Mouse (Mus musculus): ENCODE measurements around the gene Smim17. TPM values are rescaled to one million over a fixed set of nuclear protein-coding genes. Genes with fewer than 3 reads are reported as not detected.

The Smim17 gene
- polyA plus RNA-seq, 1 experiment from 2014 or later = not detected

DNA sequence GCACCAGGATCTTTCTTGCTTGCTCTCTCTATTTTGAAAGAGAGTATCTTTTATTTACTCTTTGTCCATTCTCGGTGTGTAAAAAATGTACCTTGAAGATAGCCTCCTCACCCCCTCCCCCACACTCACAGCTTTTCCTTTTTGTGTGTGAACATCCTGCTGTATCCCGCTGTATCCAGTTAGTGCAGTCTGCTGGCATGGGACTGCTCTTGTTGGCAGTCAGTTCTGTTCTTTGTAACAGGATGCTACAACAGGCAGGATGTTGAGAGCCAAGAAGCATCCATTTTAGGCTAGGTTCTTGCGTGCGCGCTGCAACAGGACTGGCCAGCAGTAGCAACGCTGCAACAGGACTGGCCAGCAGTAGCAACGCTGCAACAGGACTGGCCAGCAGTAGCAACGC, 11.5 kb upstream of the Smim17 start:
- Histone ChIP-seq H3K4me2 (replicated peaks; ENCODE audit: low read depth, low read length) (no peak overlapping the region), H3K9ac (replicated peaks; ENCODE audit: low read depth, low read length) (no peak overlapping the region), H3K9me3 (ENCODE audit: control insufficient read depth, low read depth, low read length) (no peaks in the 10 kb centered on the region), H3K4me1 (ENCODE audit: control insufficient read depth, insufficient read depth, low read length) (peaks cover 6% of the 10 kb centered on the region; the same call in 1 of the 2 replicates), H3K27me3 (ENCODE audit: control insufficient read depth, insufficient read depth, low read length) (no peaks in the 10 kb centered on the region), H3K36me3 (ENCODE audit: control insufficient read depth, insufficient read depth, low read length) (peaks cover 6% of the 10 kb centered on the region), H3K27ac (ENCODE audit: low read length) (no peak overlapping the region), H3K4me3 (ENCODE audit: low read depth, low read length) (no peak overlapping the region)
- 93% methylated on average over 8 of the region's 8 CpGs for WGBS
- no peak for ATAC-seq (ENCODE audit: insufficient number of reproducible peaks, insufficient read depth, low FRiP score, low read depth)

DNA sequence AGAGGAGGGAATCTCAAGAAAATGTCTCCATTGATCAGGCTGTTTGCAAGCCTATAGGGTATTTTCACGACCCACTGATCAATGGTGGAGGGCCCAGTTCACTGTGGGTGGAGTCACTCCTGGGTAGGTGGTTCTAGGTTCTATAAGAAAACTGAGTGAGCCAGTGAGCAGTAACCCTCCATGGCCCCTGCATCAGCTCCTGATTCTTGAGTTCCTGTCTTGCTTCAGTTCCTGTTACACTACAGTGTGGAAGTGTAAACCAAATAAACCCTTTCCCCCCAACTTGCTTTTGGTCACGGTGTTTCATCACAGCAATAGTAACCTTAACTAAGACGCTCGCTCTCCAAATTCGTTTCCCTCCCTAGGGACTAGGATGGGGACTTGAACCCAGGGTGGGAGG, 9.5 kb upstream of the Smim17 start:
- Histone ChIP-seq H3K4me3 (ENCODE audit: low read depth, low read length) (no peak overlapping the region), H3K4me2 (replicated peaks; ENCODE audit: low read depth, low read length) (no peak overlapping the region), H3K27ac (ENCODE audit: low read length) (no peak overlapping the region), H3K4me1 (ENCODE audit: control insufficient read depth, insufficient read depth, low read length) (peaks cover under 1% of the 10 kb centered on the region; the same call in 1 of the 2 replicates), H3K9me3 (ENCODE audit: control insufficient read depth, low read depth, low read length) (no peaks in the 10 kb centered on the region), H3K9ac (replicated peaks; ENCODE audit: low read depth, low read length) (no peak overlapping the region), H3K36me3 (ENCODE audit: control insufficient read depth, insufficient read depth, low read length) (peaks cover 6% of the 10 kb centered on the region), H3K27me3 (ENCODE audit: control insufficient read depth, insufficient read depth, low read length) (no peaks in the 10 kb centered on the region)
- no peak for ATAC-seq (ENCODE audit: insufficient number of reproducible peaks, insufficient read depth, low FRiP score, low read depth)
- 89% methylated on average over 5 of the region's 5 CpGs for WGBS

DNA sequence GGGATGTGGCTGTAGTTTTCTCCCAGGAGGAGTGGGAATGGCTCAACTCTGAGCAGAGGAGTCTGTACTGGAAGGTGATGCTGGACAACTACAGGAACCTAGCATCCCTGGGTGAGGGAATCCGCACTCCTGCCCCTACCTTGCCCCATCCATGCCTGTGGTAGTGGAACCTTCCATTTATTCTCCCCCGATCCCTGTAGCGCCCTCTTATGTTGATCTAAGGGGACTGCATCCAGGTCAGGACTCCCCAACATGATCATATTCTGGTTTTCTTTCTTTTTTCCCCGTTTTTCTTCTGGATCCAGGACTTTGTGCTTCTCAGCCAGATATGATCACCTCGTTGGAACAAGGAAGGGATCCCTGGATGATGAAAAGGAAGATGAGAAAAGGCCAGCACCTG, 9.1 kb upstream of the Smim17 start:
- H3K4me3 ChIP-seq (ENCODE audit: low read depth, low read length) = no peak overlapping the region
- no peak for ATAC-seq (ENCODE audit: insufficient number of reproducible peaks, insufficient read depth, low FRiP score, low read depth)
- WGBS = 67% methylated on average over 5 of the region's 5 CpGs
- no peaks in the 10 kb centered on the region for H3K4me1 ChIP-seq (ENCODE audit: control insufficient read depth, insufficient read depth, low read length)
- no peak overlapping the region for H3K4me2 ChIP-seq (replicated peaks; ENCODE audit: low read depth, low read length)
- H3K27ac ChIP-seq (ENCODE audit: low read length) = no peak overlapping the region
- no peaks in the 10 kb centered on the region for H3K9me3 ChIP-seq (ENCODE audit: control insufficient read depth, low read depth, low read length)
- H3K36me3 ChIP-seq (ENCODE audit: control insufficient read depth, insufficient read depth, low read length) = peaks cover 6% of the 10 kb centered on the region
- H3K27me3 ChIP-seq (ENCODE audit: control insufficient read depth, insufficient read depth, low read length) = no peaks in the 10 kb centered on the region
- H3K9ac ChIP-seq (replicated peaks; ENCODE audit: low read depth, low read length) = no peak overlapping the region

DNA sequence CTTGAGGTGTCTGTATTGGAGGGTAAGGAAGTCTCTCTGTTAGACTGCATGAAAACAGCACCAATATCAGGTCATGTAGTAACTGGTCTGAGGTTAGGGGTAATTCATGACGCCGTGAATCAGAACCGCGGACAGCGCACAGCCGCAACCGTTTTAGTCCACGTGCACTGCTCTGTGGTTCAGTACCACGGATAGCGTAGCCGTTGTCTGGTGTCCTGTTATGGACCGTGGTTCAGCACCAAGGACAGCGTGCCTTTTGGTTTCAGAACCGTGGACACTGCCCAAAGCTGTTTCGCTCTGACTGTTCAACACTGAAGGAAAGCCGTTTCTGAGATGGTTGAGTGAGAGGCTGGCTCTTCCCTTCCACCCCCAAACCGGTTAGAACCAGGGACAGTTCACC, 11.5 kb downstream of the Smim17 start, which contains the start of gene Gm20715:
TSS of gene Gm20715 (plus strand) at position 235 of the 400 bp plus-strand sequence.
- Histone ChIP-seq H3K4me1 (ENCODE audit: control insufficient read depth, insufficient read depth, low read length) (no peaks in the 10 kb centered on the region), H3K27ac (ENCODE audit: low read length) (no peak within 1 kb of the TSS), H3K4me2 (replicated peaks; ENCODE audit: low read depth, low read length) (no peak within 1 kb of the TSS), H3K9ac (replicated peaks; ENCODE audit: low read depth, low read length) (no peak within 1 kb of the TSS), H3K27me3 (ENCODE audit: control insufficient read depth, insufficient read depth, low read length) (no peaks in the 10 kb centered on the region), H3K9me3 (ENCODE audit: control insufficient read depth, low read depth, low read length) (no peaks in the 10 kb centered on the region), H3K4me3 (ENCODE audit: low read depth, low read length) (no peak within 1 kb of the TSS), H3K36me3 (ENCODE audit: control insufficient read depth, insufficient read depth, low read length) (no peaks in the 10 kb centered on the region)
- WGBS = 1% methylated on average over 17 of the region's 17 CpGs
- ATAC-seq (ENCODE audit: insufficient number of reproducible peaks, insufficient read depth, low FRiP score, low read depth) = peak; percentile 92

DNA sequence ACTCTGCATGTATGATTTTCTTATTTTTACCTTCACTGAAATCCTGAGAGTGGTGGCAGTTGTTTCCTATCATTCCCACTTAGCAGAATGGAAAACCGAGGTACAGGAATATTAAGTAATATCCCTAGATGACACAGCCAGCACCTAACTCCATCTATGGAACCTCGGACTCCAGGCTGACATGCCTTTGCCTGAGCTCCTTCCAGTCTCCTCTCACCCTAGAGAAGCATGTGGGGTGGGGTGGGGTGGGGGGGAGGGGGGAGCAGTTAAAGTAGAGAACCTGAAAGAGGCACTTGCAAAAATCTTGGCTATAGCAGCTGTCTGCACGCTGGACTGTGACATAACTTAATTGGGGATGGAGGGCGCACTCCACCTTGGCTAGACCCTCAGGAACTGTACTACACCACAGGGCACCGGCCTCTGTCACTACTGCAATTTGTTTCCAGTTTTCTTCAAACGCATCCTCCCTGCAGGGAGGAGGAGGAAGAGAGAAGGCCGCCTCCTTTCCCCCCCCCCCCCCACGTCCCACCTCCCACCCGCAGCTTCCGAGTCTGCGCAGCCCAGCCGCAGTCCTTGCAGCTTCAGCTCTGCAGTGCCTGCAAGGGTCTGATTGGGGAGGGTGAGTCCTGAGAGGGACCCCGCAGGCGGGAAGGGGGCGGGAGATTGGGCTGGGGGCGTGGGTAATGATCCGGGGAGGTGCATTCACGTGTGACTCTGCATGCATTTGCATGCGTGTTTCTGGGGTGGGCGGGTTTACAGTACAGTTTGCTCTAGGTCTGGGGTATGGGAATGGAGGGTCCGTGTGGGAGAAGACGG, 16.3 kb downstream of the Smim17 start:
- Histone ChIP-seq H3K27me3 (ENCODE audit: control insufficient read depth, insufficient read depth, low read length) (no peaks in the 10 kb centered on the region), H3K4me2 (replicated peaks; ENCODE audit: low read depth, low read length) (no peak overlapping the region), H3K27ac (ENCODE audit: low read length) (no peak overlapping the region), H3K9ac (replicated peaks; ENCODE audit: low read depth, low read length) (no peak overlapping the region), H3K4me3 (ENCODE audit: low read depth, low read length) (no peak overlapping the region), H3K36me3 (ENCODE audit: control insufficient read depth, insufficient read depth, low read length) (no peaks in the 10 kb centered on the region), H3K4me1 (ENCODE audit: control insufficient read depth, insufficient read depth, low read length) (no peaks in the 10 kb centered on the region), H3K9me3 (ENCODE audit: control insufficient read depth, low read depth, low read length) (no peaks in the 10 kb centered on the region)
- WGBS = 7% methylated on average over 20 of the region's 22 CpGs
- ATAC-seq (ENCODE audit: insufficient number of reproducible peaks, insufficient read depth, low FRiP score, low read depth) = 0 out of 2 replicates have a peak, but pooled peaks have one; percentile 28

DNA sequence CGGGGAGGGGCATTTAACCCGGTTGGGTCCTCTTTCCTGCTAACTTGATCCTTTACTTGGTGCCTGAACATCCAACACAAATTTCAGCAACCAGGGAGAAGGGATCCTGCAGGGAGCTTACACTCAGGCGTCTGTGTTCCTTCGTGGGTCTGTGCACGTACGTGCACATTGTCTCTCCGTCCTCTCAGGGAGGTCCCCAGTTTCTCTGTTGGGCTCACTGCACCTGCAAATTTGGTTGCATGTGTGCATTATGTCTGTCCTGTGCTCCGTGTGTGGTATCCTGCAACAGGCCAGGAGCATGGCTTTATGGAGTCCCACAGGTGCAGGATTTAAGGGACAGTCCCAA, 16.9 kb downstream of the Smim17 start:
- Histone ChIP-seq H3K4me2 (replicated peaks; ENCODE audit: low read depth, low read length) (no peak overlapping the region), H3K27me3 (ENCODE audit: control insufficient read depth, insufficient read depth, low read length) (no peaks in the 10 kb centered on the region), H3K36me3 (ENCODE audit: control insufficient read depth, insufficient read depth, low read length) (no peaks in the 10 kb centered on the region), H3K4me3 (ENCODE audit: low read depth, low read length) (no peak overlapping the region), H3K27ac (ENCODE audit: low read length) (no peak overlapping the region), H3K9me3 (ENCODE audit: control insufficient read depth, low read depth, low read length) (no peaks in the 10 kb centered on the region), H3K4me1 (ENCODE audit: control insufficient read depth, insufficient read depth, low read length) (no peaks in the 10 kb centered on the region), H3K9ac (replicated peaks; ENCODE audit: low read depth, low read length) (no peak overlapping the region)
- ATAC-seq (ENCODE audit: insufficient number of reproducible peaks, insufficient read depth, low FRiP score, low read depth) = no peak
- 13% methylated on average over 8 of the region's 8 CpGs for WGBS

DNA sequence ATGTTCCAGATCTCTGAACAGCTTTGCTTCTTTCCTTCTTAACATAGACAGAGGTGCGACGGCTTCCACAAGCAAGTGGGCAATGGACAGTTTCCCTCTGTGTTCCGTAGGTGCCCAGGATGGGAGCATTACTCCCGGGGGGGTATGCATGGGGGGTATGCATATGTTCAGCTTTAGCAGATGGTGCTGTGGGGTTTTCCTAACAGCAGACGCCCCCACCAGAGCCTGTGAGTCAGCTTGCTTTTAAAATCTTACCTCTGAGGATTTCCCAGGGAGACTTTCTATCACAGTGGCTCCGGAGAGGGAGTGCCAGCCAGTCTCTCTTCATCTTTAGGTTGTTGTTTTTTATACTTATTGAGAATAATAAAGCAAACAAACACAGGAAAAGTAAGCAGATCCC, 21.4 kb downstream of the Smim17 start:
- no peak for ATAC-seq (ENCODE audit: insufficient number of reproducible peaks, insufficient read depth, low FRiP score, low read depth)
- no peak overlapping the region for H3K27ac ChIP-seq (ENCODE audit: low read length)
- H3K9ac ChIP-seq (replicated peaks; ENCODE audit: low read depth, low read length) = no peak overlapping the region
- no peaks in the 10 kb centered on the region for H3K9me3 ChIP-seq (ENCODE audit: control insufficient read depth, low read depth, low read length)
- H3K4me3 ChIP-seq (ENCODE audit: low read depth, low read length) = no peak overlapping the region
- H3K4me1 ChIP-seq (ENCODE audit: control insufficient read depth, insufficient read depth, low read length) = no peaks in the 10 kb centered on the region
- no peak overlapping the region for H3K4me2 ChIP-seq (replicated peaks; ENCODE audit: low read depth, low read length)
- 69% methylated on average over 6 of the region's 6 CpGs for WGBS
- no peaks in the 10 kb centered on the region for H3K27me3 ChIP-seq (ENCODE audit: control insufficient read depth, insufficient read depth, low read length)
- H3K36me3 ChIP-seq (ENCODE audit: control insufficient read depth, insufficient read depth, low read length) = no peaks in the 10 kb centered on the region

DNA sequence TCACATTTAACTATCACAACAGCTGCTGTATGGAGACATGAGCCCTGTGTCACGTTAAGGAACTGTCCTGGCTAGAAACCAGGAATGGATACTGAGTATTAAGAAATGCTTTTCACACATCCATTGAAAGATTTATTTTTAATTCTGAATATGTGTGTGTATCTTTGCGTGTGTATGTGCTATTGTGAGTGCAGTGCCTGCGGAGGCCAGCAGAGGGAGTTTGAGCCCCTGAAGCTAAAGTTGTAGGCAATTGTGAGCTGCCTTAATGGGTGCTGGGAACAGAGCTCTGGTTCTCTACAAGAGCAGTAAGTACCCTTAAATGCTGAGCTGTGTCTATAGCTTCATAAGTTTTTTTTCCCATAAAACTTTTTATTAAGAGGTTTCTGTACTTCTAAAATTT, 30.9 kb downstream of the Smim17 start:
- Histone ChIP-seq H3K36me3 (ENCODE audit: control insufficient read depth, insufficient read depth, low read length) (no peaks in the 10 kb centered on the region), H3K4me3 (ENCODE audit: low read depth, low read length) (no peak overlapping the region), H3K9me3 (ENCODE audit: control insufficient read depth, low read depth, low read length) (peaks cover 4% of the 10 kb centered on the region; the same call in 1 of the 2 replicates), H3K9ac (replicated peaks; ENCODE audit: low read depth, low read length) (no peak overlapping the region), H3K27me3 (ENCODE audit: control insufficient read depth, insufficient read depth, low read length) (no peaks in the 10 kb centered on the region), H3K4me2 (replicated peaks; ENCODE audit: low read depth, low read length) (no peak overlapping the region), H3K4me1 (ENCODE audit: control insufficient read depth, insufficient read depth, low read length) (no peaks in the 10 kb centered on the region), H3K27ac (ENCODE audit: low read length) (no peak overlapping the region)
- no peak for ATAC-seq (ENCODE audit: insufficient number of reproducible peaks, insufficient read depth, low FRiP score, low read depth)
- WGBS = 87% methylated on average over 3 of the region's 3 CpGs

DNA sequence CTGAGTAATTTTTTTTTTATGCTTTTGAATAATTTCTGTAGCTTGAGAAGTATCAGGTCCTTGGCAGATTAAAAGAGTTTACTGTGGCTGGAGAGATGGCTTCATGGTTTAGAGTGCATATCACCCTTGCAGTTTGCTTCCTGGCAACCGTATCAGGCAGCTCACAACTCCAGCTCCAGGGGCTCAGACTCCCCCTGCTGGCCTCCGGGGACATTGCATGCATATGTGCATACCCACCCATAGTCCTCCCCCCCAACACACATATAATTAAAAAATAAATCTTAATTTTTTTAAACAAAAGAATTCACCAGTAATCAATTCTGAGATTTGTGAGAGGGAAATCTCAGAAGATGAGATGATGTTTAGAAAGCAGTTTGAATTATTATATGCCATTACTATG, 31.8 kb downstream of the Smim17 start:
- H3K27me3 ChIP-seq (ENCODE audit: control insufficient read depth, insufficient read depth, low read length) = no peaks in the 10 kb centered on the region

More for the DNA sequence above, 31.8 kb downstream of the Smim17 start:
- ATAC-seq (ENCODE audit: insufficient number of reproducible peaks, insufficient read depth, low FRiP score, low read depth) = no peak
- H3K4me2 ChIP-seq (replicated peaks; ENCODE audit: low read depth, low read length) = no peak overlapping the region
- no peak overlapping the region for H3K27ac ChIP-seq (ENCODE audit: low read length)
- no peak overlapping the region for H3K4me3 ChIP-seq (ENCODE audit: low read depth, low read length)
- no peaks in the 10 kb centered on the region for H3K4me1 ChIP-seq (ENCODE audit: control insufficient read depth, insufficient read depth, low read length)
- no peak overlapping the region for H3K9ac ChIP-seq (replicated peaks; ENCODE audit: low read depth, low read length)
- H3K9me3 ChIP-seq (ENCODE audit: control insufficient read depth, low read depth, low read length) = peaks cover 4% of the 10 kb centered on the region; the same call in 1 of the 2 replicates
- 36% methylated on average over 2 of the region's 2 CpGs for WGBS
- H3K36me3 ChIP-seq (ENCODE audit: control insufficient read depth, insufficient read depth, low read length) = no peaks in the 10 kb centered on the region
